Mouse (Mus musculus) liver, adult 2 months (tissue): ENCODE measurements around the gene Fgfr2.

Source experiments
- CTCF ChIP-seq: fragments of 200-500 bp; IDR thresholded peaks from 2 replicates; pipeline ENCODE4 v1.5.1; 2011; ENCODE audit warnings: low read depth, low read length, control low read depth
- POLR2A ChIP-seq: fragments of 200-500 bp; IDR thresholded peaks from 2 replicates; pipeline ENCODE4 v1.6.1; 2011; ENCODE audit warnings: low read length, control low read depth; ENCODE audit not compliant: insufficient read depth; ENCODE audit errors: extremely low read depth

DNA sequence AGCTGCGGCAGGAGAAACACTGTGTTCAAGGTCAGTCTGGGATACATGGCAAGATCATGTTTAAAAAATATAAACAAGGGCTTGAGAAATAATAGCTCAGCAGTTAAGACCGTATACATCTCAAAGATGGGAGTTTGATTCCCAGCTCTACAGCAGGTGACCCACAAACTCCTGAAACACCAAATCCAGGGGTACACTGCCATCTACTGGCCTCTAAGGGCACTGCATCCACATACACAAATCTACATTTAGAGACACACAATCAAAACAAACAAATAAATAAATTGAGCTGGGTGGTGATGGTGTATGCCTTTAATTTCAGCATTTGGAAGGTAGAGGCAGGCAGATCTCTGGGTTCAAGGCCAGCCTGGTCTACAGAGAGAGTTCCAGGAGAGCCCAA, 224.9 kb downstream of the Fgfr2 start:
- TF ChIP-seq POLR2A (no peak), CTCF (peak; percentile 46; the same call in 1 of the 2 replicates)
